Mouse (Mus musculus) kidney, adult 9 months (tissue): ENCODE data around the gene Otos.

Source experiments
- DNase-seq: peaks from one replicate; pipeline ENCODE4 v3.0.0; 2022

The Otos gene

DNA sequence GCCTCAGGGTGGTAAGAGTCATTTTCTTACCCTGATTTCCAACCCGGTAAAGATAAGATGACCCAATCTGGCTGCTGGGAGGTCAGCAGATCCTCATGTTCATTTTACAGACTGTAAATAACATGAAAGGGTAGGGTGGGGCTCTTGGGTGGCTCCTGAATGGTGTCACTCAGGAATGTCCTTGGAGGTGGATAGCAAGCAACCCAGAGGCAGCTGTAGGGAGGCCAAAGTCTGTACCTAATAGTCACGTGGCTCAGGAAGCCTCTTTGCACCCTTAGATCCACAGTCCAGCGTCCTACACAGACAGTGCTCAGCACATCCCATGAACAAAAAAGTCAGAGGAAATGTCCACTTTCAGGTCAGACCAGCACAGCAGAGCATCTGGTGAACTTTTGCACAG, 52.6 kb downstream of the Otos start:
- no peak for DNase-seq
